Mouse (Mus musculus): ENCODE measurements around the gene Mrpl44. TPM values are rescaled to one million over a fixed set of nuclear protein-coding genes. Genes with fewer than 3 reads are reported as not detected.
A peak's percentile ranks its signal among the peaks of the same experiment; 100 is the strongest.

Gene Mrpl44
- total and polyA plus RNA-seq, 2 experiments from 2014 or later = 24.9 to 36.0 TPM

- no peak overlapping the region for H3K4me2 ChIP-seq (ENCODE audit: low read depth, low read length, poor library complexity, severe bottlenecking)
- peak; percentile 76 for ATAC-seq (ENCODE audit: low FRiP score)
- no peaks in the 10 kb centered on the region for H3K27me3 ChIP-seq (ENCODE audit: insufficient read depth, low read length)
- TF ChIP-seq CTCF (IDR thresholded peaks at IDR 0.05) = peak; percentile 90
- 70% methylated on average over 7 of the region's 7 CpGs for WGBS
- DNase-seq (ENCODE audit: low spot score) = peak; percentile 71
- no peaks in the 10 kb centered on the region for H3K4me1 ChIP-seq (ENCODE audit: insufficient read depth, low read length)
- H3K27ac ChIP-seq (ENCODE audit: low read depth, low read length) = no peak overlapping the region
- no peaks in the 10 kb centered on the region for H3K9me3 ChIP-seq (ENCODE audit: low read length)
- H3K9ac ChIP-seq (replicated peaks; ENCODE audit: low read length, poor library complexity, severe bottlenecking) = no peak overlapping the region
- H3K36me3 ChIP-seq (ENCODE audit: insufficient read depth, low read length) = peaks cover 20% of the 10 kb centered on the region; the same call in 1 of the 2 replicates
- no peak overlapping the region for H3K4me3 ChIP-seq (ENCODE audit: low read depth, low read length)
Observed at GRCm38 (mm10) chr1:79786267-79786927, 10.6 kb downstream of the Mrpl44 start.

- Histone ChIP-seq H3K27me3 (ENCODE audit: insufficient read depth, low read length) (no peaks in the 10 kb centered on the region), H3K27ac (ENCODE audit: low read depth, low read length) (no peak overlapping the region), H3K9ac (replicated peaks; ENCODE audit: low read length, poor library complexity, severe bottlenecking) (no peak overlapping the region), H3K4me3 (ENCODE audit: low read depth, low read length) (no peak overlapping the region), H3K9me3 (ENCODE audit: low read length) (no peaks in the 10 kb centered on the region), H3K4me1 (ENCODE audit: insufficient read depth, low read length) (no peaks in the 10 kb centered on the region), H3K4me2 (ENCODE audit: low read depth, low read length, poor library complexity, severe bottlenecking) (no peak overlapping the region), H3K36me3 (ENCODE audit: insufficient read depth, low read length) (no peaks in the 10 kb centered on the region; the same call in 1 of the 2 replicates)
- no peak for DNase-seq (ENCODE audit: low spot score)
- no peak for ATAC-seq (ENCODE audit: low FRiP score)
- WGBS = 76% methylated on average over 3 of the region's 3 CpGs
- no peak for TF ChIP-seq CTCF (IDR thresholded peaks at IDR 0.05)
Observed at GRCm38 (mm10) chr1:79797084-79797483, 21.3 kb downstream of the Mrpl44 start.

GRCm38 (mm10) chr1:79802858-79803427, 27.1 kb downstream of the Mrpl44 start:
- Histone ChIP-seq H3K36me3 (ENCODE audit: insufficient read depth, low read length) (no peaks in the 10 kb centered on the region; the same call in 1 of the 2 replicates), H3K4me2 (ENCODE audit: low read depth, low read length, poor library complexity, severe bottlenecking) (no peak overlapping the region), H3K27me3 (ENCODE audit: insufficient read depth, low read length) (no peaks in the 10 kb centered on the region), H3K27ac (ENCODE audit: low read depth, low read length) (no peak overlapping the region), H3K4me1 (ENCODE audit: insufficient read depth, low read length) (no peaks in the 10 kb centered on the region), H3K9ac (replicated peaks; ENCODE audit: low read length, poor library complexity, severe bottlenecking) (no peak overlapping the region), H3K9me3 (ENCODE audit: low read length) (no peaks in the 10 kb centered on the region), H3K4me3 (ENCODE audit: low read depth, low read length) (no peak overlapping the region)
- TF ChIP-seq CTCF (IDR thresholded peaks at IDR 0.05) = no peak
- DNase-seq (ENCODE audit: low spot score) (peak; percentile 54), ATAC-seq (ENCODE audit: low FRiP score) (0 out of 2 replicates have a peak, but pooled peaks have one; percentile 23)
- WGBS = 67% methylated on average over 11 of the region's 11 CpGs

- no peak for TF ChIP-seq CTCF (IDR thresholded peaks at IDR 0.05)
- H3K4me1 ChIP-seq (ENCODE audit: insufficient read depth, low read length) = no peaks in the 10 kb centered on the region
- no peaks in the 10 kb centered on the region for H3K27me3 ChIP-seq (ENCODE audit: insufficient read depth, low read length)
- H3K4me2 ChIP-seq (ENCODE audit: low read depth, low read length, poor library complexity, severe bottlenecking) = no peak overlapping the region
- no peak for ATAC-seq (ENCODE audit: low FRiP score)
- no peak for DNase-seq (ENCODE audit: low spot score)
- no peaks in the 10 kb centered on the region; the same call in 1 of the 2 replicates for H3K36me3 ChIP-seq (ENCODE audit: insufficient read depth, low read length)
- H3K4me3 ChIP-seq (ENCODE audit: low read depth, low read length) = no peak overlapping the region
- no peak overlapping the region for H3K9ac ChIP-seq (replicated peaks; ENCODE audit: low read length, poor library complexity, severe bottlenecking)
- WGBS = 83% methylated on average over 7 of the region's 7 CpGs
- H3K27ac ChIP-seq (ENCODE audit: low read depth, low read length) = no peak overlapping the region
- H3K9me3 ChIP-seq (ENCODE audit: low read length) = no peaks in the 10 kb centered on the region
Observed at GRCm38 (mm10) chr1:79803614-79804013, 27.8 kb downstream of the Mrpl44 start.

GRCm38 (mm10) chr1:79806865-79807264, 31.0 kb downstream of the Mrpl44 start:
- Histone ChIP-seq H3K27ac (ENCODE audit: low read depth, low read length) (no peak overlapping the region), H3K27me3 (ENCODE audit: insufficient read depth, low read length) (no peaks in the 10 kb centered on the region), H3K9ac (replicated peaks; ENCODE audit: low read length, poor library complexity, severe bottlenecking) (no peak overlapping the region), H3K4me3 (ENCODE audit: low read depth, low read length) (no peak overlapping the region), H3K4me2 (ENCODE audit: low read depth, low read length, poor library complexity, severe bottlenecking) (no peak overlapping the region), H3K4me1 (ENCODE audit: insufficient read depth, low read length) (no peaks in the 10 kb centered on the region), H3K36me3 (ENCODE audit: insufficient read depth, low read length) (no peaks in the 10 kb centered on the region), H3K9me3 (ENCODE audit: low read length) (no peaks in the 10 kb centered on the region)
- 70% methylated on average over 5 of the region's 5 CpGs for WGBS
- peak; percentile 72 for DNase-seq (ENCODE audit: low spot score)
- no peak for ATAC-seq (ENCODE audit: low FRiP score)
- no peak for TF ChIP-seq CTCF (IDR thresholded peaks at IDR 0.05)

- Histone ChIP-seq H3K9ac (replicated peaks; ENCODE audit: low read length, poor library complexity, severe bottlenecking) (no peak overlapping the region), H3K9me3 (ENCODE audit: low read length) (no peaks in the 10 kb centered on the region), H3K4me2 (ENCODE audit: low read depth, low read length, poor library complexity, severe bottlenecking) (no peak overlapping the region), H3K4me1 (ENCODE audit: insufficient read depth, low read length) (no peaks in the 10 kb centered on the region), H3K27me3 (ENCODE audit: insufficient read depth, low read length) (no peaks in the 10 kb centered on the region), H3K27ac (ENCODE audit: low read depth, low read length) (no peak overlapping the region), H3K4me3 (ENCODE audit: low read depth, low read length) (no peak overlapping the region), H3K36me3 (ENCODE audit: insufficient read depth, low read length) (0 out of 2 replicates have a peak, but pooled peaks cover 3% of the 10 kb centered on the region)
- no peak for DNase-seq (ENCODE audit: low spot score)
- WGBS = 74% methylated on average over 3 of the region's 3 CpGs
- TF ChIP-seq CTCF (IDR thresholded peaks at IDR 0.05) = no peak
- ATAC-seq (ENCODE audit: low FRiP score) = no peak
Observed at GRCm38 (mm10) chr1:79809447-79809846, 33.6 kb downstream of the Mrpl44 start.

All from midbrain, postnatal 0 days (tissue).